Mouse (Mus musculus): ENCODE results near the gene Ece1. TPM values are rescaled to one million over a fixed set of nuclear protein-coding genes. Genes with fewer than 3 reads are reported as not detected.

Ece1 gene
- polyA plus RNA-seq, 1 experiment from 2014 or later: 51.3 TPM

GRCm38 (mm10) chr4:137883513-137884150 is 21.6 kb downstream of the Ece1 start:
- no peak for ATAC-seq (replicated peaks; ENCODE audit: insufficient number of reproducible peaks, insufficient read depth, low FRiP score, low read depth)
- 71% methylated on average over 8 of the region's 8 CpGs for WGBS
- H3K4me1 ChIP-seq (replicated peaks): peaks cover 7% of the 10 kb centered on the region

GRCm38 (mm10) chr4:137887337-137887992 is 25.4 kb downstream of the Ece1 start:
- no peaks in the 10 kb centered on the region for H3K36me3 ChIP-seq
- H3K27me3 ChIP-seq: no peaks in the 10 kb centered on the region
- H3K4me3 ChIP-seq: no peak overlapping the region
- H3K9ac ChIP-seq: no peak overlapping the region
- no peak overlapping the region for H3K27ac ChIP-seq
- ATAC-seq (replicated peaks; ENCODE audit: insufficient number of reproducible peaks, insufficient read depth, low FRiP score, low read depth): no peak
- WGBS: 64% methylated on average over 10 of the region's 10 CpGs
- no peaks in the 10 kb centered on the region for H3K9me3 ChIP-seq (replicated peaks)
- peaks cover 15% of the 10 kb centered on the region for H3K4me1 ChIP-seq (replicated peaks)
- H3K4me2 ChIP-seq: no peak overlapping the region

More at GRCm38 (mm10) chr4:137883513-137884150, 21.6 kb downstream of the Ece1 start:
- H3K4me2 ChIP-seq: no peak overlapping the region
- no peaks in the 10 kb centered on the region for H3K9me3 ChIP-seq (replicated peaks)
- H3K4me3 ChIP-seq: no peak overlapping the region
- no peak overlapping the region for H3K9ac ChIP-seq
- no peak overlapping the region for H3K27ac ChIP-seq
- H3K27me3 ChIP-seq: no peaks in the 10 kb centered on the region
- H3K36me3 ChIP-seq: no peaks in the 10 kb centered on the region

- peaks cover 15% of the 10 kb centered on the region for H3K4me1 ChIP-seq (replicated peaks)
- no peaks in the 10 kb centered on the region for H3K27me3 ChIP-seq
- no peaks in the 10 kb centered on the region for H3K9me3 ChIP-seq (replicated peaks)
- no peak overlapping the region for H3K4me3 ChIP-seq
- H3K36me3 ChIP-seq: no peaks in the 10 kb centered on the region
- no peak overlapping the region for H3K4me2 ChIP-seq
- no peak overlapping the region for H3K27ac ChIP-seq
- WGBS: 51% methylated on average over 8 of the region's 8 CpGs
- ATAC-seq (replicated peaks; ENCODE audit: insufficient number of reproducible peaks, insufficient read depth, low FRiP score, low read depth): no peak
- H3K9ac ChIP-seq: no peak overlapping the region
Observed at GRCm38 (mm10) chr4:137887993-137888388, 26.0 kb downstream of the Ece1 start.

- no peak overlapping the region for H3K9ac ChIP-seq
- WGBS: 54% methylated on average over 4 of the region's 4 CpGs
- H3K27me3 ChIP-seq: no peaks in the 10 kb centered on the region
- no peaks in the 10 kb centered on the region for H3K36me3 ChIP-seq
- no peak overlapping the region for H3K27ac ChIP-seq
- peaks cover 17% of the 10 kb centered on the region for H3K4me1 ChIP-seq (replicated peaks)
- ATAC-seq (replicated peaks; ENCODE audit: insufficient number of reproducible peaks, insufficient read depth, low FRiP score, low read depth): no peak
- no peak overlapping the region for H3K4me3 ChIP-seq
- no peak overlapping the region for H3K4me2 ChIP-seq
- H3K9me3 ChIP-seq (replicated peaks): no peaks in the 10 kb centered on the region
Observed at GRCm38 (mm10) chr4:137890596-137890995, 28.6 kb downstream of the Ece1 start.

- WGBS: 32% methylated on average over 4 of the region's 4 CpGs
- Histone ChIP-seq H3K4me1 (replicated peaks) (peaks cover 28% of the 10 kb centered on the region), H3K27ac (no peak overlapping the region)
Observed at GRCm38 (mm10) chr4:137891553-137892145, 29.6 kb downstream of the Ece1 start.

GRCm38 (mm10) chr4:137892713-137893242 is 30.7 kb downstream of the Ece1 start:
- Histone ChIP-seq H3K4me1 (replicated peaks) (peaks cover 39% of the 10 kb centered on the region), H3K27ac (no peak overlapping the region), H3K4me2 (no peak overlapping the region), H3K4me3 (no peak overlapping the region), H3K27me3 (no peaks in the 10 kb centered on the region), H3K9me3 (replicated peaks) (no peaks in the 10 kb centered on the region), H3K36me3 (no peaks in the 10 kb centered on the region), H3K9ac (no peak overlapping the region)
- 24% methylated on average over 11 of the region's 11 CpGs for WGBS
- no peak for ATAC-seq (replicated peaks; ENCODE audit: insufficient number of reproducible peaks, insufficient read depth, low FRiP score, low read depth)

More at GRCm38 (mm10) chr4:137891553-137892145, 29.6 kb downstream of the Ece1 start:
- no peaks in the 10 kb centered on the region for H3K27me3 ChIP-seq
- no peak overlapping the region for H3K9ac ChIP-seq
- H3K4me2 ChIP-seq: no peak overlapping the region
- no peaks in the 10 kb centered on the region for H3K9me3 ChIP-seq (replicated peaks)
- no peaks in the 10 kb centered on the region for H3K36me3 ChIP-seq
- H3K4me3 ChIP-seq: no peak overlapping the region
- no peak for ATAC-seq (replicated peaks; ENCODE audit: insufficient number of reproducible peaks, insufficient read depth, low FRiP score, low read depth)

- 0 out of 2 replicates have a peak, but pooled peaks cover 3% of the 10 kb centered on the region for H3K27me3 ChIP-seq
- H3K9me3 ChIP-seq (replicated peaks): no peaks in the 10 kb centered on the region
- H3K4me3 ChIP-seq: no peak overlapping the region
- ATAC-seq (replicated peaks; ENCODE audit: insufficient number of reproducible peaks, insufficient read depth, low FRiP score, low read depth): peak; percentile 57
- H3K9ac ChIP-seq: no peak overlapping the region; the same call in 1 of the 2 replicates
- H3K4me2 ChIP-seq: peak overlapping the region; percentile 40
- H3K4me1 ChIP-seq (replicated peaks): peaks cover 44% of the 10 kb centered on the region
- 14% methylated on average over 12 of the region's 12 CpGs for WGBS
- peak overlapping the region; percentile 71 for H3K27ac ChIP-seq
- H3K36me3 ChIP-seq: no peaks in the 10 kb centered on the region
Observed at GRCm38 (mm10) chr4:137896612-137897297, 34.7 kb downstream of the Ece1 start.

GRCm38 (mm10) chr4:137897298-137897612 is 35.2 kb downstream of the Ece1 start:
- H3K4me1 ChIP-seq (replicated peaks): peaks cover 43% of the 10 kb centered on the region
- 16% methylated on average over 8 of the region's 8 CpGs for WGBS
- H3K27ac ChIP-seq: peak overlapping the region; percentile 71
- ATAC-seq (replicated peaks; ENCODE audit: insufficient number of reproducible peaks, insufficient read depth, low FRiP score, low read depth): peak; percentile 76
- H3K9me3 ChIP-seq (replicated peaks): no peaks in the 10 kb centered on the region
- H3K36me3 ChIP-seq: no peaks in the 10 kb centered on the region
- peak overlapping the region; percentile 40 for H3K4me2 ChIP-seq
- no peak overlapping the region; the same call in 1 of the 2 replicates for H3K9ac ChIP-seq
- H3K27me3 ChIP-seq: 0 out of 2 replicates have a peak, but pooled peaks cover 3% of the 10 kb centered on the region
- H3K4me3 ChIP-seq: no peak overlapping the region

GRCm38 (mm10) chr4:137898490-137898889 is 36.5 kb downstream of the Ece1 start:
- 74% methylated on average over 7 of the region's 7 CpGs for WGBS
- Histone ChIP-seq H3K4me3 (no peak overlapping the region), H3K9ac (no peak overlapping the region), H3K4me1 (replicated peaks) (peaks cover 37% of the 10 kb centered on the region), H3K27ac (no peak overlapping the region), H3K27me3 (0 out of 2 replicates have a peak, but pooled peaks cover 5% of the 10 kb centered on the region), H3K9me3 (replicated peaks) (no peaks in the 10 kb centered on the region), H3K36me3 (no peaks in the 10 kb centered on the region), H3K4me2 (no peak overlapping the region)
- no peak for ATAC-seq (replicated peaks; ENCODE audit: insufficient number of reproducible peaks, insufficient read depth, low FRiP score, low read depth)

GRCm38 (mm10) chr4:137902268-137902667 is 40.2 kb downstream of the Ece1 start:
- H3K27me3 ChIP-seq: 0 out of 2 replicates have a peak, but pooled peaks cover 8% of the 10 kb centered on the region
- no peak overlapping the region for H3K27ac ChIP-seq
- peaks cover 18% of the 10 kb centered on the region for H3K4me1 ChIP-seq (replicated peaks)
- no peaks in the 10 kb centered on the region for H3K9me3 ChIP-seq (replicated peaks)
- H3K4me3 ChIP-seq: no peak overlapping the region
- 86% methylated on average over 13 of the region's 13 CpGs for WGBS
- ATAC-seq (replicated peaks; ENCODE audit: insufficient number of reproducible peaks, insufficient read depth, low FRiP score, low read depth): no peak
- H3K9ac ChIP-seq: no peak overlapping the region
- no peak overlapping the region for H3K4me2 ChIP-seq
- no peaks in the 10 kb centered on the region for H3K36me3 ChIP-seq

- H3K4me1 ChIP-seq (replicated peaks): peaks cover 15% of the 10 kb centered on the region
- 0 out of 2 replicates have a peak, but pooled peaks cover 8% of the 10 kb centered on the region for H3K27me3 ChIP-seq
- no peak overlapping the region for H3K4me3 ChIP-seq
- H3K4me2 ChIP-seq: no peak overlapping the region
- H3K27ac ChIP-seq: no peak overlapping the region
- 41% methylated on average over 7 of the region's 7 CpGs for WGBS
- no peaks in the 10 kb centered on the region for H3K36me3 ChIP-seq
- ATAC-seq (replicated peaks; ENCODE audit: insufficient number of reproducible peaks, insufficient read depth, low FRiP score, low read depth): no peak
- no peaks in the 10 kb centered on the region for H3K9me3 ChIP-seq (replicated peaks)
- H3K9ac ChIP-seq: no peak overlapping the region
Observed at GRCm38 (mm10) chr4:137902873-137903272, 40.8 kb downstream of the Ece1 start.
